Mouse (Mus musculus) intestine, embryonic 15.5 days (tissue): ENCODE results near the gene Chn1. TPM values are rescaled to one million over a fixed set of nuclear protein-coding genes. Genes with fewer than 3 reads are reported as not detected.

Source experiments
- ATAC-seq: fragments of 200-750 bp; cut with Nextera tagmentation; 2 replicates; pipeline ENCODE4 v1.8.0; 2017; ENCODE audit warnings: moderate TSS enrichment, moderate library complexity
- H3K27ac ChIP-seq: fragments of 300-500 bp; sonication (generic); 2 replicates; pipeline ENCODE4 v1.5.1; 2015; ENCODE audit warnings: mild to moderate bottlenecking, inconsistent platforms
- H3K27me3 ChIP-seq: fragments of 300-500 bp; sonication (generic); replicated peaks from 2 replicates; pipeline ENCODE4 v1.6.1; 2015; ENCODE audit warnings: inconsistent platforms
- H3K36me3 ChIP-seq: fragments of 300-500 bp; sonication (generic); 2 replicates; pipeline ENCODE4 v1.6.1; 2015; ENCODE audit warnings: inconsistent platforms
- H3K4me1 ChIP-seq: fragments of 300-500 bp; sonication (generic); replicated peaks from 2 replicates; pipeline ENCODE4 v1.6.1; 2015; ENCODE audit warnings: inconsistent platforms
- H3K4me2 ChIP-seq: fragments of 300-500 bp; sonication (generic); replicated peaks from 2 replicates; pipeline ENCODE4 v1.6.1; 2015; ENCODE audit warnings: mild to moderate bottlenecking, inconsistent platforms
- H3K4me3 ChIP-seq: fragments of 300-500 bp; sonication (generic); replicated peaks from 2 replicates; pipeline ENCODE4 v1.5.1; 2015; ENCODE audit warnings: inconsistent platforms
- H3K9ac ChIP-seq: fragments of 300-500 bp; sonication (generic); 2 replicates; pipeline ENCODE4 v1.6.1; 2015; ENCODE audit warnings: inconsistent platforms
- H3K9me3 ChIP-seq: fragments of 300-500 bp; sonication (generic); 2 replicates; pipeline ENCODE4 v1.6.1; 2016; ENCODE audit warnings: inconsistent platforms
- WGBS: fragments of 180-500 bp; shearing (Covaris S2); methylation state at CpG from one replicate; pipeline ENCODE4 v1.1.7; 2015; 5-methylcytosine and 5-hydroxymethylcytosine counted together
- polyA plus RNA-seq: library from polyadenylated mRNA; unstranded; fragments of >200 nt; fragmentation: Nextera tagmentation; extraction: Ambion mirVana; gene quantifications from 2 replicates; pipeline ENCODE4 v1.2.1, GENCODE M21; 2015

Chn1 gene
- polyA plus RNA-seq, 1 experiment from 2014 or later = 16.9 TPM

DNA sequence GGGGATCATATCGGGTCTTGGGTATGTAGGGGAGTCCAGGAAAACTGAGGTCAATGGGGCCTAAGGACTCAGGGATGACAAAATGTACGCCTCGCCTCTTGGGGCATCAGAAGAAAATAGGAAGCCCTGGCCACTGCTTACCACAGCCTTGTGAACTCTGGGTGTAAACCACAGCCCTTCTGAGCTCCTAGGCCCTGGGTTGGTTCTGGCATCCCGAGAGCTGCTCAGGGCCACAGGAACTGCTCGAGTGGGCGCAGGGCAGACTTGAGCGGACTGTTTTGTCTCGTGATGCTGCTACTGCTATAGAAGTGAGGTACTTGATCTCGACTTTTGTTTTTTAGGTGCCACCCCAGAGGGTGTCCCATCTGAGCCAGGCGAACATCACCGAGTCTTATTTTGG lies 177.4 kb downstream of the Chn1 start:
- no peak for ATAC-seq
- Histone ChIP-seq H3K4me2 (no peak overlapping the region), H3K36me3 (no peaks in the 10 kb centered on the region), H3K27ac (no peak overlapping the region), H3K4me3 (no peak overlapping the region), H3K27me3 (no peaks in the 10 kb centered on the region), H3K4me1 (peaks cover 11% of the 10 kb centered on the region; the same call in 1 of the 2 replicates), H3K9me3 (no peaks in the 10 kb centered on the region), H3K9ac (no peak overlapping the region)
- 92% methylated on average over 11 of the region's 11 CpGs for WGBS

DNA sequence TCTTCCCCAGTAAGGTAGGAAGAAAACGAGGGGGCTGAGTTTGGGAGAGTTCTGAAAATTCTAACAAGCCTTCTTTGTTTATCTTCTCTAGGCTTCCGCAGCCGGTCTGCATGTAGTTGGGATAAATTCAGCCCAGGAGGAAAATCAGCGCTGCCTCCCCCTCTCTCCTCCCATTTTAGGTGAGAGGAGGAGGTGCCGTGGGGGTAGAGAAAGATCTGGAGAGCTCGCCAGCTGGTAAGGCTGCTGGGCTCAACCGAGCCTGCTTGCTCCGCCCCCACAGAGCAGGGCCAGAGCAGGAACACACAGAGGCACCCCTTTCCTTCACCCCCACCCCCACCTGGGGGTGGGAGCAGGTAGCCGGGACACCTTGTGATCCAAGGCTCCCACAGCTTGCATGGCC lies 178.4 kb downstream of the Chn1 start:
- Histone ChIP-seq H3K9ac (no peak overlapping the region), H3K4me3 (no peak overlapping the region), H3K36me3 (no peaks in the 10 kb centered on the region), H3K9me3 (no peaks in the 10 kb centered on the region), H3K27me3 (no peaks in the 10 kb centered on the region), H3K4me2 (peak overlapping the region; percentile 48), H3K27ac (peak overlapping the region; percentile 52; the same call in 1 of the 2 replicates), H3K4me1 (peaks cover 15% of the 10 kb centered on the region)
- ATAC-seq = peak; percentile 62
- 8% methylated on average over 9 of the region's 9 CpGs for WGBS

DNA sequence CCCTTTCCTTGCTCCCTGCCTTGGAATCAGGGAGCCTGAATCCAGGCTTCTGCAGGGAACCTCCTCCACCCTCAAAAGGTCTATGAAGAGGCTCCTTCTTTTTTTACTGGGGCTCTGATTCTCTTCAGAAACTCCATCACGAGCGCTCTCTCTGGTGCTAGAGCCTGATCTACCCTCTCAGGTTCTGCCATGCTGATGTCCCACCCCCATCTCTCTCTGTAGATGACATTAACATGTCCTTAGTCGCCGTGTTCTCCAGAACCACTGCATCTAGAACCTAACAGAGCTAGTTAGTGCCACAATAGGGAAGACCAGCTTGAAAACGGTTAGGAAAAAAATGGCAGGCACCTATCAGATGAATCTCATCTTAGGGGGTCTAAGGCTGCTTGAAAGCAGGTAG lies 178.8 kb downstream of the Chn1 start:
- no peak overlapping the region for H3K9ac ChIP-seq

DNA sequence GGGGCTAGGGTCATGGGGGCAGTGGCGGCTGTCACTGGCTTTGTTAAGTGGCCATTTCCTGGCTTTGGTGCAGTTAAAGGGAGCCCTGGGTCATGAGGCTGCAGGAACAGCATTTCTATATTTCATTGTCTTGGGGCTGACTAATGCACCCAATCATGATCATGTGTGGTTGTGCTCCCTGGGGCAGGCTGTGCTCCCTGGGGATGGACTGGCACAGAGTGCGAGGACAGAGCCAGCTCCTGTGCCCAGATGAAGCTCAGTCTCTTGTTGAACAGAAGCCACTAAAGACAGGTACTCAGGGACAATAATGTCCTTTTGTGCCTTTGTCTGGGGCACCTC lies 182.1 kb downstream of the Chn1 start:
- no peak overlapping the region for H3K4me2 ChIP-seq
- H3K4me1 ChIP-seq = peaks cover 28% of the 10 kb centered on the region
- H3K36me3 ChIP-seq = no peaks in the 10 kb centered on the region
- no peaks in the 10 kb centered on the region for H3K27me3 ChIP-seq
- no peak for ATAC-seq
- H3K4me3 ChIP-seq = no peak overlapping the region
- 55% methylated on average over 2 of the region's 2 CpGs for WGBS
- H3K27ac ChIP-seq = no peak overlapping the region
- no peak overlapping the region for H3K9ac ChIP-seq
- no peaks in the 10 kb centered on the region for H3K9me3 ChIP-seq

More for the DNA sequence above, 178.8 kb downstream of the Chn1 start:
- Histone ChIP-seq H3K27me3 (no peaks in the 10 kb centered on the region), H3K4me3 (no peak overlapping the region), H3K4me1 (peaks cover 15% of the 10 kb centered on the region), H3K9me3 (no peaks in the 10 kb centered on the region), H3K27ac (peak overlapping the region; percentile 52; the same call in 1 of the 2 replicates), H3K4me2 (peak overlapping the region; percentile 48), H3K36me3 (no peaks in the 10 kb centered on the region)
- WGBS = 63% methylated on average over 5 of the region's 5 CpGs
- ATAC-seq = no peak

DNA sequence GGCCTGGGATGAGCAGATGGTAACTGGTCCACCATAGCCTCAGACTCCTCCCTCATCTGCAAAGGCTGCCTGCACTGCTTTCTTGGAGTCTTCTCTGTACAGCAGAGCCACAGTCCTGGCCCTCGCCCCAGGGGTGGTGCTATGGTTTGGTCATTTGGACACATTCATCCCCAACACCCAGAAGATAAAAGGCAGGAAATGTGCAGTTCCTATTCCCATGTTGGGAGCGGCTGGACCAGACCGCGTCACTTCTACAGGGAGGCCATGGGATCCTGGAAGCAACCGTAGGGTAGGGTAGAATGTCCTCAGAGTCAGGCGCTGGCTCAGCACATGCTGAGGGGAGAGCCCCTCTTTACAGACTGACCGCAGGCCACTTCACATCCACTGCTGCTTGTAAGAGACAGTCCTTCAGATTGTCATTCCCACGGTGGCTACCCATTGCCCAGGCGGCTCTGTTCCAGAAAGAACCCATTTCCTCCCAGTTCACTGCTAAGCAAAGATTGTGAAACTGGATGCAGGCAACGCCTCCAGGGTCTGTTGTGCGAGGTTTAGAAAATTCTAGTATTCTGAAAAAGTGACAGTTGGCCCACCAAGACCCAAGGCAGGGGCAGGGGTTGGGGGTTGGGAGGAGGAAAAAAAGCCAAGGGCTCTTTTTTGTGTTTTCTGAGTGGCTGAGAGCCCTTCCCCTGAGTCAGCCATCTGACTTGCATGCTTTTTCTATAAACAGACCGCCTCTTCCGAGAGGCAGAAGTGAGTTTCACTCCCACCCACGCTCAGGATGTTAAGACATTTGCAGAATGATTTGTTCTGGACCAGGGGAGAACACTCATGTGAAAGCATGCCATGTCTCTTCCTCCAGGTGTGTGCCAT lies 182.7 kb downstream of the Chn1 start:
- Histone ChIP-seq H3K4me1 (peaks cover 28% of the 10 kb centered on the region), H3K36me3 (no peaks in the 10 kb centered on the region), H3K4me2 (peak overlapping the region; percentile 19), H3K4me3 (no peak overlapping the region), H3K27me3 (no peaks in the 10 kb centered on the region), H3K27ac (peak overlapping the region; percentile 80), H3K9me3 (no peaks in the 10 kb centered on the region), H3K9ac (no peak overlapping the region)
- WGBS = 54% methylated on average over 14 of the region's 14 CpGs
- peak; percentile 17; the same call in 1 of the 2 replicates for ATAC-seq

DNA sequence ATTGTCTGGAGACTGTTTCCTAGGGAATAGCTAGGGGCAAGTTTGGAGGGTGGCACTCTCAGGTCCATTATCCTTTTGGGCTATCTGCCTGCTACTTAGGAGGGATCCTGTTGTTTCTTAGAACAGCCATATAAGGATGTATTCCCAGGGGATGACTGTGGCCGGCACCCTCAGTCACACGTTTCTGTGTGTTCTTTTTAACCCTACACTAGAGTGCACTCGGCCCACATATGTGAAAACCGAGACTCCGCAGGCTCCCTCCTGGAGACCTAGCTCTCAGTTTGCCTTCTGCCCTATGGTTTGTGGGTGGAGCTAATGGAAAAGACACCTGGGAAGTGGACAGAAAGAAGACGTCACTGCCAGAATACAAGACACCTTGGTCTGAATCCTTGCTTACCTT lies 183.9 kb downstream of the Chn1 start:
- H3K9ac ChIP-seq = no peak overlapping the region
- ATAC-seq = no peak
- peaks cover 26% of the 10 kb centered on the region for H3K4me1 ChIP-seq
- WGBS = 52% methylated on average over 6 of the region's 6 CpGs
- H3K4me3 ChIP-seq = no peak overlapping the region
- H3K36me3 ChIP-seq = no peaks in the 10 kb centered on the region
- H3K9me3 ChIP-seq = no peaks in the 10 kb centered on the region
- H3K27me3 ChIP-seq = no peaks in the 10 kb centered on the region
- H3K27ac ChIP-seq = no peak overlapping the region
- no peak overlapping the region for H3K4me2 ChIP-seq

DNA sequence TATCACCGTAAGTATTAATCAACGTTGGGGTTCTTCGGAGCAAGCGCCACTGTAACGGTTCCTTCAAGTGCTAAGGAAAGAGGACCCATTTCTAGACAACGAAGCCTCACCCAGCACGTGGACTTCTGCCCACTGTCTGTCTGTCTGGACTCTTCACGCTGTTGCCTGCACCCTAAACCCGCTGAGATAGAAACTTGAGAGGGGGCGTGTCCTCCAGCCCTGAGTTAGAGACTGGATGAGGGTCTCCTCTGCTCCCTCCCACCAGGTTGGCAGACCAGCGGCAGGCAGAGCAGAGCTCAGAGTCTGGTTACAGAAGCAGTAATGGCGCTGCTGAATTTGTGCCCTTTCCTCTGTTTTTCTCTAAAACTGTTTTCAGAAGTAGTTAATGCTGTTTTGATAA lies 185.0 kb downstream of the Chn1 start:
- H3K36me3 ChIP-seq = no peaks in the 10 kb centered on the region
- WGBS = 8% methylated on average over 12 of the region's 12 CpGs
- H3K9ac ChIP-seq = no peak overlapping the region
- no peaks in the 10 kb centered on the region for H3K9me3 ChIP-seq
- peak; percentile 60 for ATAC-seq
- H3K4me3 ChIP-seq = peak overlapping the region; percentile 5
- no peak overlapping the region for H3K27ac ChIP-seq
- H3K4me1 ChIP-seq = peaks cover 27% of the 10 kb centered on the region
- peak overlapping the region; percentile 47 for H3K4me2 ChIP-seq
- H3K27me3 ChIP-seq = no peaks in the 10 kb centered on the region

DNA sequence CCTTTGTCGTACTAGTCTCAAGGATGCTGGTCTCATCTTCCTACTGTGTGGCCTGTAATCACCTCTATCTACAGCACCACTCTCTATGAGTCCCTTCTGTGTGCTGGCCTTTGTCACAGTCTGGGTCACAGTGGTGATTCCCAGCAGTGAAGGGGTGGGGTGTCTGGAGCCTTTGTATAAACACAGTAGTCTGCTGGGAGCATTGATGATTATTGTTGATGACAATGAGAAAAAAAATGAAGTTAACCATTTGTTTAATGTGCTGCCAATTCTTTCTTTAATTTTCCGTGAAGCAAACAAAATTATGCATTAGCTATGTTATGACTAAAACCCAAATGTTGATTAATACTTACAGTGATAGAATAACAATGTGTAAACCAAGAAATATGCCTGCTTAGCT lies 186.2 kb downstream of the Chn1 start:
- Histone ChIP-seq H3K4me3 (no peak overlapping the region), H3K9ac (no peak overlapping the region), H3K27ac (no peak overlapping the region), H3K9me3 (no peaks in the 10 kb centered on the region), H3K27me3 (no peaks in the 10 kb centered on the region), H3K4me1 (peaks cover 27% of the 10 kb centered on the region), H3K4me2 (no peak overlapping the region), H3K36me3 (no peaks in the 10 kb centered on the region)
- ATAC-seq = no peak
- WGBS = 47% methylated on average over 2 of the region's 2 CpGs

DNA sequence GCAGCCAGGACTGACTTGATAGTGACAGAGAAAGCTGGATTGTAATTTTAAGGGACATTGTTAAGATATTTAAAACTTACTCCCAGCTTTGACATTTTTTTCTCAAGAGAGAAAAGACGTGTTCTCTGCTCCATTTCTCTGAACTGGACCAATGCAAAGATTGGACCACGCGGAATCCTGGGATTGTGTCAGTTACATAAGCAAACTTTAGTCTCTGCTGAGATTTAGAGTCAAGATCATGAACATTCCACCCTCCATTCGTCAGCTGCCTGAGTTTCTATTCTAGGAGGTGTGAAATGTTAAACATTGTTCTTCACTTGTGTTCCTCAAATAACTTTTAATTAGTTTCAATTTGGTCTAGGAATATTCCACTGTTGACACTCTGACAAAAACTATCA lies 188.0 kb downstream of the Chn1 start:
- ATAC-seq = no peak
- WGBS = 57% methylated on average over 4 of the region's 4 CpGs
- H3K4me1 ChIP-seq = peaks cover 19% of the 10 kb centered on the region; the same call in 1 of the 2 replicates

DNA sequence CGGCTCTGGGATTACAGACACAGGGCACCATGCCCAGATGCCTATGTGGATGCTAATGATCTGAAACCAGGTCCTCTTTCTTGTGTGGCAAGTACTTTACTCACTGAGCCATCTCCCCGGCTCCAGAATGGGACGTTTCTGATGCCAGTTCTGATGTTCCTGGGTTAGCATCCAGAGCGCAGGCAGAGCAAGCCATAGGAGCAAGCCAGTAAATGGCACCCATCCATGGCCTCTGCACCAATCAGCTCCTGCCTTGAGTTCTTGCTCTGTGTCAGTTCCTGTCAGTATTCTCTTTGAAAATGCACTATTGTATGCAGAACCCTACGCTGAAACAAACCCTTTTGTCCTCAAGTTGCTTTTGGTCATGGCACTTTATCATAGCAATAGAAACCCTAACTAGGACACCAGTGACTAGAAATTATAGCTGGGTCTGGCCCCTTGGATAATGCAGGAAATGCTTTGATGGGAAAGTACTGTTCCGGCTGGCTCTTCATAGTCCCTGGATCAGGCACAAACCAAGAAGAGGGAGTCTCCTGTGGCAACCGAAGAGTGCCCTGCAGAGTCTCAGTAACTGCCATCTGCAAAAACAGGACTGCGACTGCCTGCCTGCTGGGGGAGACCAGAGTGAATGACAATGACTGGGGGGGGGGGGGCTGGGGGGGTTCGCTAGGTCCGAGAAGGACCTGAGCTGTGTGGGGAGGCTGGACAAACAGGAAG lies 188.6 kb downstream of the Chn1 start:
- peaks cover 19% of the 10 kb centered on the region; the same call in 1 of the 2 replicates for H3K4me1 ChIP-seq
- WGBS = 63% methylated on average over 10 of the region's 10 CpGs
- no peak overlapping the region for H3K4me2 ChIP-seq
- H3K9me3 ChIP-seq = no peaks in the 10 kb centered on the region
- H3K9ac ChIP-seq = no peak overlapping the region
- no peak for ATAC-seq
- H3K36me3 ChIP-seq = no peaks in the 10 kb centered on the region
- H3K27ac ChIP-seq = no peak overlapping the region
- H3K4me3 ChIP-seq = no peak overlapping the region
- no peaks in the 10 kb centered on the region for H3K27me3 ChIP-seq

More for the DNA sequence above, 188.0 kb downstream of the Chn1 start:
- Histone ChIP-seq H3K27ac (no peak overlapping the region), H3K9me3 (no peaks in the 10 kb centered on the region), H3K9ac (no peak overlapping the region), H3K36me3 (no peaks in the 10 kb centered on the region), H3K4me3 (no peak overlapping the region), H3K27me3 (no peaks in the 10 kb centered on the region), H3K4me2 (no peak overlapping the region)

DNA sequence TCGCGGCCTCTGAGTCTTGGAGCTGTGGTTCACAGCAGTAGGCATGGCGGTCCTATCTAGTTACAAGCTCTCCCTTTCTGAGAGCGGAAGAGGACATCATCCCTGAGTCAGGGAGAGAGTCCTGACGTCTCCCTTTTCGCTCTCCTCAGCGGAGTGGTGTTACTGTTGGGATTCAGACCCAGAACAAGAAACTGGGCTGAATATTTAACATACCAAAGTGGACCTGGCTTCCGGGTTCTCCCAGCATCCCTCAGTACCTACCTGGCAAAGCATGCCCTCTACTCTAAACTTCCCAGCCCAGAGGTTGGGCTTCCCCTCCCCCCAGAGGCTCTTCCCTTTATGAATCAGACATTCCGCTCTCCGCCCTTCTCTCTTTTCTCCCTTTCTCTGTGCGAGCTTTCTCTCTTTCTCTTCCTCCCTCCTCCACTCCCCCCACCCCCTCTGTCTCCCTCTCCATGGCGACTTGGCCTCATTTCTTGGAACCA lies 189.8 kb downstream of the Chn1 start:
- H3K27ac ChIP-seq = 0 out of 2 replicates have a peak overlapping the region, but pooled peaks have one; percentile 23

DNA sequence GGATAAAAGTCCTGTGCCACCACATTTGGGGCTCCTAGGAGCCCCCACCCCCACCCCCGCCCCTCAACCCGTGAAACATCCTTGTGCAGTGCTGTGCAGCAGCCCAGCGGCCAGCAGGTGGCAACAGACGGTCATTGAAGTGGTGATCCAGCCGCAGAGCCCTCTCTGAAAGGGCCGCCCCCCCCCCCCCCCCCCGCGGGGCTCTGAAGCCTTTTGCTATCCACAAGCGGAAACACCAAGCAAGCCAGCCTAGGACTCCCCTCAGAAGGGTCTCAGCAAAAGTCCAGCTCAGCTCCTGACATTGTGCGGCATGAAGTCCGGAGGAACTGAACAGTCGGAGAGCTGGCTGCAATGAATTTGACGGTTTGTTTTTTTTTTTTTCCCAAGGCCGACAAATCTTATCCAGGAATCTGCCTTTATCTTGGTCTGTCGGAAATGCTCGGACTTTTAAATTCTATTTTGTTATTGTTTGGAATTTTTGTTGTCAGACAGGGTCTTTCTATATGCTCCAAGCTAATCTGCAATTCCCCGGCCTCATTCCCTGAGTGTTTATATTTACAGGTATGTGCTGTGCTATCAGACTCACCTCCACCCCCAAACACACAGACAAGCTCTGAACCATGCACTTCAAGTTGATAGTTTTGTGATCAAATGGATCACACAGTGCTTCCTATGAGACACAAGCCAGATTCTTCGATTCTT lies 190.3 kb downstream of the Chn1 start:
- Histone ChIP-seq H3K27ac (0 out of 2 replicates have a peak overlapping the region, but pooled peaks have one; percentile 23), H3K36me3 (no peaks in the 10 kb centered on the region), H3K4me1 (0 out of 2 replicates have a peak, but pooled peaks cover 10% of the 10 kb centered on the region), H3K4me2 (peak overlapping the region; percentile 61), H3K4me3 (peak overlapping the region; percentile 43), H3K9ac (peak overlapping the region; percentile 51), H3K27me3 (no peaks in the 10 kb centered on the region), H3K9me3 (no peaks in the 10 kb centered on the region)
- peak; percentile 87 for ATAC-seq
- 2% methylated on average over 15 of the region's 18 CpGs for WGBS

More for the DNA sequence above, 189.8 kb downstream of the Chn1 start:
- Histone ChIP-seq H3K27me3 (no peaks in the 10 kb centered on the region), H3K4me3 (peak overlapping the region; percentile 43), H3K36me3 (no peaks in the 10 kb centered on the region), H3K4me2 (peak overlapping the region; percentile 61), H3K4me1 (peaks cover 16% of the 10 kb centered on the region; the same call in 1 of the 2 replicates), H3K9ac (peak overlapping the region; percentile 50), H3K9me3 (no peaks in the 10 kb centered on the region)
- WGBS = 18% methylated on average over 12 of the region's 12 CpGs
- ATAC-seq = peak; percentile 59
